ENCODE assay signal across 21 mouse cellular contexts in the genomic region with DNA sequence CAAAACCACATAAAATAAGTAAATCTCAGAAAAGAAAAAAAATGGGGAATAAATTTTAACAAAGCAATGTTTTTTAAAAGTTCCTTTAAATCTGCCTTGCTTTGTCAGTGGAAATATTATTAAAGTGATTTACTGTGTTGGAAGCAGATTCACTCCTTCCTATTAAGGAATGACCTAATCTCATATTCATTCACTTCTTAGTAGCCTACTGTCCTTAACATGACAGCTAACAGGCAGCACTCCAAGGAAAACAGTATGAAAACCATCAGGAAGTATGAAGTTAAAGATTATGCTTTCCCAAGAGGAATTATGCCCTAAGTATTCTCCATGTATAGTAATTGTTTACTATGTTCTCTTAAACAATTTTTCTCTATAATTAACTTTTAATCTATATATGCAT. TPM values are rescaled to one million over a fixed set of nuclear protein-coding genes. Genes with fewer than 3 reads are reported as not detected.
DNase-seq lines count a peak whose midpoint lies in the region; ATAC-seq and TF ChIP-seq lines count a peak whose summit lies in the region.
"Had no signal": no experiment of that assay in that cellular context is flagged by ENCODE, and none has a peak within 500 bp of the region (broad histone marks: within the 10 kb centered on the region; RNA-seq: fewer than 3 reads in every experiment).

No protein-coding gene starts in this region.

- H3K79me2 ChIP-seq in heart, adult 2 months (replicated peaks; ENCODE audit: control insufficient read depth, insufficient read depth, low read length), result peaks cover under 1% of the 10 kb centered on the region; the same call in 1 of the 2 replicates

- ATAC-seq in lung, embryonic 14.5 days (ENCODE audit: insufficient read depth), result no peak
- ATAC-seq in megakaryocyte-erythroid progenitor cell, adult 5-6 weeks (replicated peaks; ENCODE audit: low FRiP score, low TSS enrichment, poor library complexity, severe bottlenecking), result no peak
- no peak for ATAC-seq in intestine, embryonic 16.5 days
- ATAC-seq: CD4-positive, CD25-positive, alpha-beta regulatory T cell, adult 4 months; forebrain, postnatal 0 days; hindbrain, postnatal 0 days; midbrain, embryonic 15.5 days had no signal

- H3K9me3 ChIP-seq in lung, embryonic 14.5 days (ENCODE audit: low read depth, low read length), result no peaks in the 10 kb centered on the region
- no peaks in the 10 kb centered on the region for H3K9me3 ChIP-seq in intestine, embryonic 16.5 days (ENCODE audit: control insufficient read depth, low read length)
- H3K9me3 ChIP-seq: embryonic facial prominence, embryonic 12.5 days; heart, embryonic 10.5 days; limb, embryonic 15.5 days; liver, embryonic 15.5 days; megakaryocyte, embryonic 14.5 days; midbrain, embryonic 15.5 days; neural tube, embryonic 15.5 days had no signal

- no peak overlapping the region for H3K9ac ChIP-seq in heart, adult 2 months (ENCODE audit: low read depth, low read length)
- H3K9ac ChIP-seq in lung, embryonic 14.5 days, result no peak overlapping the region
- H3K9ac ChIP-seq in intestine, embryonic 16.5 days (ENCODE audit: low read depth, low read length), result no peak overlapping the region
- H3K9ac ChIP-seq: embryonic facial prominence, embryonic 12.5 days; forebrain, postnatal 0 days; limb, embryonic 15.5 days; liver, embryonic 15.5 days; midbrain, embryonic 15.5 days; neural tube, embryonic 15.5 days had no signal

- TF ChIP-seq POLR2A in heart, adult 2 months (IDR thresholded peaks at IDR 0.05; ENCODE audit: insufficient read depth, low read depth, low read length), result no peak

- H3K27ac ChIP-seq in heart, adult 2 months, result no peak overlapping the region
- no peak overlapping the region; the same call in 1 of the 2 replicates for H3K27ac ChIP-seq in lung, embryonic 14.5 days (ENCODE audit: low read depth)
- no peak overlapping the region for H3K27ac ChIP-seq in intestine, embryonic 16.5 days (ENCODE audit: low read length)
- H3K27ac ChIP-seq: embryonic facial prominence, embryonic 12.5 days; heart, embryonic 10.5 days; hindbrain, postnatal 0 days; limb, embryonic 15.5 days; liver, embryonic 15.5 days; midbrain, embryonic 15.5 days; neural tube, embryonic 15.5 days had no signal

- H3K4me3 ChIP-seq in heart, adult 2 months, result no peak overlapping the region
- H3K4me3 ChIP-seq in lung, embryonic 14.5 days (ENCODE audit: low read depth, low read length), result no peak overlapping the region
- no peak overlapping the region for H3K4me3 ChIP-seq in intestine, embryonic 16.5 days (ENCODE audit: low read length)
- H3K4me3 ChIP-seq: embryonic facial prominence, embryonic 12.5 days; heart, embryonic 10.5 days; limb, embryonic 15.5 days; liver, embryonic 15.5 days; megakaryocyte, embryonic 14.5 days; midbrain, embryonic 15.5 days; neural tube, embryonic 15.5 days had no signal

- no peak overlapping the region for H3K4me2 ChIP-seq in lung, embryonic 14.5 days
- H3K4me2 ChIP-seq in intestine, embryonic 16.5 days (ENCODE audit: low read depth, low read length), result no peak overlapping the region
- H3K4me2 ChIP-seq: embryonic facial prominence, embryonic 12.5 days; limb, embryonic 15.5 days; liver, embryonic 15.5 days; midbrain, embryonic 15.5 days; neural tube, embryonic 15.5 days had no signal

- intact Hi-C loops in heart, postnatal 10 days (cut with DNase I), result loop anchor here (10.0 kb wide), 1 partner anchor 254 kb away; a partner anchor contains a TSS
- intact Hi-C loops in heart, adult 2 months (cut with DNase I), result no loop called here

- TF ChIP-seq EP300 in heart, adult 2 months (IDR thresholded peaks at IDR 0.05; ENCODE audit: insufficient read depth, low read depth, low read length), result no peak

- DNase-seq in heart, postnatal 10 days, result peak; percentile 35 to 40
- no peak for DNase-seq in heart, adult 2 months
- peak; percentile 79 for DNase-seq in lung, embryonic 14.5 days
- no peak for DNase-seq in lung, postnatal 4 days
- peak; percentile 69 for DNase-seq in adipocyte (ENCODE audit: low spot score)
- DNase-seq: cerebellum, adult 9-11 months; forebrain, postnatal 0 days; heart, postnatal 4 days; lung, postnatal 10 days; right cerebral cortex, postnatal 25 days had no signal

- no peaks in the 10 kb centered on the region for H3K4me1 ChIP-seq in heart, adult 2 months (ENCODE audit: control insufficient read depth, insufficient read depth, low read length)
- 0 out of 2 replicates have a peak, but pooled peaks cover 4% of the 10 kb centered on the region for H3K4me1 ChIP-seq in lung, embryonic 14.5 days (ENCODE audit: insufficient read depth)
- H3K4me1 ChIP-seq in intestine, embryonic 16.5 days (ENCODE audit: control insufficient read depth, insufficient read depth, low read length), result peaks cover 3% of the 10 kb centered on the region
- H3K4me1 ChIP-seq: embryonic facial prominence, embryonic 12.5 days; heart, embryonic 10.5 days; neural tube, embryonic 15.5 days had no signal

- TF ChIP-seq CTCF in heart, adult 2 months (IDR thresholded peaks at IDR 0.05), result no peak
- no peak for TF ChIP-seq CTCF in lung, embryonic 14.5 days (IDR thresholded peaks at IDR 0.05; ENCODE audit: low read depth)

- H3K27me3 ChIP-seq in heart, adult 2 months (ENCODE audit: control insufficient read depth, insufficient read depth, low read length), result no peaks in the 10 kb centered on the region
- H3K27me3 ChIP-seq in lung, embryonic 14.5 days (ENCODE audit: insufficient read depth, low read length), result no peaks in the 10 kb centered on the region
- H3K27me3 ChIP-seq in intestine, embryonic 16.5 days (replicated peaks; ENCODE audit: control insufficient read depth, insufficient read depth, low read length), result no peaks in the 10 kb centered on the region
- H3K27me3 ChIP-seq: embryonic facial prominence, embryonic 12.5 days; limb, embryonic 15.5 days; liver, embryonic 15.5 days; megakaryocyte, embryonic 14.5 days; midbrain, embryonic 15.5 days; neural tube, embryonic 15.5 days had no signal

- H3K36me3 ChIP-seq in heart, adult 2 months (ENCODE audit: control insufficient read depth, insufficient read depth, low read length), result peaks cover 2% of the 10 kb centered on the region; the same call in 1 of the 2 replicates
- no peaks in the 10 kb centered on the region for H3K36me3 ChIP-seq in lung, embryonic 14.5 days (ENCODE audit: insufficient read depth)
- H3K36me3 ChIP-seq in intestine, embryonic 16.5 days (ENCODE audit: control insufficient read depth, insufficient read depth, low read length), result no peaks in the 10 kb centered on the region
- H3K36me3 ChIP-seq: embryonic facial prominence, embryonic 12.5 days; heart, embryonic 10.5 days; limb, embryonic 15.5 days; liver, embryonic 15.5 days; midbrain, embryonic 15.5 days; neural tube, embryonic 15.5 days had no signal

RNA-seq across cellular contexts. Expression of a gene that starts 4.3 kb away (rescaled TPM):
- total RNA-seq in heart, postnatal 10 days (2021), result 10 to 100 TPM; 10.4 to 12.2 TPM
- total RNA-seq in heart, adult 2 months (2021), result 1 to 10 TPM; 5.6 to 6.0 TPM
- 2.6 and 2.8 TPM in 2 replicates for polyA plus RNA-seq in heart, adult 2 months (2012; rRNA removed)
- 53.5 and 61.6 TPM in 2 replicates for polyA plus RNA-seq in lung, embryonic 14.5 days (2014; fragmentation: Nextera tagmentation; extraction: Ambion mirVana)
- 46.3 and 59.2 TPM in 2 replicates for total RNA-seq in megakaryocyte-erythroid progenitor cell, adult 5-6 weeks (2014; fragmentation: Nextera tagmentation)
- 34.0 and 49.9 TPM in 2 replicates for total RNA-seq in megakaryocyte-erythroid progenitor cell, adult 5-6 weeks (2017)
- polyA plus RNA-seq in intestine, embryonic 16.5 days (2015; fragmentation: Nextera tagmentation; extraction: Ambion mirVana), result 33.9 and 37.3 TPM in 2 replicates

RNA-seq across cellular contexts. Expression of a gene that starts 4.7 kb away (rescaled TPM):
- total RNA-seq in heart, postnatal 10 days (2021), result 1 to 10 TPM; 1.2 to 1.8 TPM
- total RNA-seq in heart, adult 2 months (2021), result 1 to 10 TPM; 1.0 TPM
- 1.00 and 1.5 TPM in 2 replicates for polyA plus RNA-seq in heart, adult 2 months (2012; rRNA removed)
- 3.0 and 3.4 TPM in 2 replicates for polyA plus RNA-seq in lung, embryonic 14.5 days (2014; fragmentation: Nextera tagmentation; extraction: Ambion mirVana)
- 2.2 TPM in 1 of 2 replicates, not detected in the other for total RNA-seq in megakaryocyte-erythroid progenitor cell, adult 5-6 weeks (2014; fragmentation: Nextera tagmentation)
- total RNA-seq in megakaryocyte-erythroid progenitor cell, adult 5-6 weeks (2017), result 1.1 TPM in 1 of 2 replicates, not detected in the other
- 7.9 and 8.2 TPM in 2 replicates for polyA plus RNA-seq in intestine, embryonic 16.5 days (2015; fragmentation: Nextera tagmentation; extraction: Ambion mirVana)

Comparison
In these comparisons a context has a peak if more than half of its experiments do, and no peak if none do; other contexts are left out.
1. DNase-seq: peak in heart, postnatal 10 days (2 of 2), lung, embryonic 14.5 days (single experiment) and adipocyte (single experiment); none in heart, adult 2 months (0 of 2) and lung, postnatal 4 days (0 of 2).